Mouse (Mus musculus) liver, postnatal 0 days (tissue): ENCODE data around the gene Ttf1.

Source experiments
- CTCF ChIP-seq: sonication (generic); IDR thresholded peaks from 2 replicates; pipeline ENCODE4 v1.5.1; 2016; ENCODE audit warnings: antibody characterized with exemption, low read depth
- EP300 ChIP-seq: IDR thresholded peaks from 2 replicates; pipeline ENCODE4 v1.6.1; 2016; ENCODE audit warnings: antibody characterized with exemption, low read depth, mild to moderate bottlenecking

DNA sequence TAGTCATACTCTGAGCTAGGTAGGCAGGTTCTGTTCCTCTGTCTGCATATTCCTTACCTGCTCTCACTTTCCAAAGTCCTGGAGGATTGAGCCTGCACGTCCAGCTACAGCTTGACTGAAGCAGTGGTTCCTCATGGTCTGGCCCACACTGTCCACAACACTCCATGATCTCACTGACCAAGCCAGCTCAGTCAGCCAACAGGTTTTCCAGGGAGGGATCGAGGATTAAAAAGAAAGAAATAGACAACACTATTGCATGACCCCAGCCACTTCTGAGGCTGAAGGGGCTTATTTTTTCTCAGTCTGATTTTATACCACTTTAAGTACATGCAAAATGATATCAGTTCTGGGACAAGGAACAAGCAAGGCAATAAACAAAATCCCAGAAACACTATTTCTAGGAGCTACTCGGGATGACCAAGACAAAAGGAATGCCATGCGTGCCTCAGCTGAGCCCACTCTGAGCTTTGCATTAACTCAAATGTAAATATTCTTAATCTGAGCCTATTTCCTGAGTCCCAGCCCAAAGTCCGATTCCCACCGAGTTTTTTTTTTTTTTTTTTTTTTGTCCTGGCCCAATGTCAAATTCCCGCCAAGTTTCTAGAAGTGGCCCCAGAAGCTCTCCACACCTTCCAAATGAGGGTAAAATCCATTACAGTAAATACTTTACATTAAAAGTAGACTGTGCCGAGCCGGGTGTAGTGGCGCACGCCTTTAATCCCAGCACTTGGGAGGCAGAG is 15.4 kb downstream of the Ttf1 start:
- no peak for TF ChIP-seq CTCF
- no peak for TF ChIP-seq EP300
